Mouse (Mus musculus) heart, adult 18-20 months (tissue): Measurements from ENCODE around the gene Lancl1. TPM values are rescaled to one million over a fixed set of nuclear protein-coding genes. Genes with fewer than 3 reads are reported as not detected.

Source experiments
- DNase-seq, 2 experiments: peaks; one replicate each; pipeline ENCODE4 v3.0.0; 2021 to 2022; ENCODE audit warnings: mixed read lengths in 1 of 2
- long read RNA-seq, 2 experiments: library from polyadenylated mRNA; stranded (forward); transcript quantifications; one replicate each; pipeline ENCODE4 v2.0.0; 2021
- total RNA-seq, 2 experiments: library from RNA; stranded (reverse); gene quantifications; 2 replicates each; pipeline ENCODE4 v1.2.3; 2021

Gene Lancl1
- total RNA-seq, result 10 to 100 TPM; 34.3 to 37.1 TPM
- long read RNA-seq, experiment 1, full-length matches to known transcripts, result 14 of 24 reads
- long read RNA-seq, experiment 1, partial matches to known transcripts, result 7 of 24 reads
- long read RNA-seq, experiment 1, other reads (novel, unspliced or antisense), result 3 of 24 reads
- long read RNA-seq, experiment 2, full-length matches to known transcripts, result 7 of 10 reads
- long read RNA-seq, experiment 2, partial matches to known transcripts, result 2 of 10 reads
- long read RNA-seq, experiment 2, other reads (novel, unspliced or antisense), result 1 of 10 reads

DNA sequence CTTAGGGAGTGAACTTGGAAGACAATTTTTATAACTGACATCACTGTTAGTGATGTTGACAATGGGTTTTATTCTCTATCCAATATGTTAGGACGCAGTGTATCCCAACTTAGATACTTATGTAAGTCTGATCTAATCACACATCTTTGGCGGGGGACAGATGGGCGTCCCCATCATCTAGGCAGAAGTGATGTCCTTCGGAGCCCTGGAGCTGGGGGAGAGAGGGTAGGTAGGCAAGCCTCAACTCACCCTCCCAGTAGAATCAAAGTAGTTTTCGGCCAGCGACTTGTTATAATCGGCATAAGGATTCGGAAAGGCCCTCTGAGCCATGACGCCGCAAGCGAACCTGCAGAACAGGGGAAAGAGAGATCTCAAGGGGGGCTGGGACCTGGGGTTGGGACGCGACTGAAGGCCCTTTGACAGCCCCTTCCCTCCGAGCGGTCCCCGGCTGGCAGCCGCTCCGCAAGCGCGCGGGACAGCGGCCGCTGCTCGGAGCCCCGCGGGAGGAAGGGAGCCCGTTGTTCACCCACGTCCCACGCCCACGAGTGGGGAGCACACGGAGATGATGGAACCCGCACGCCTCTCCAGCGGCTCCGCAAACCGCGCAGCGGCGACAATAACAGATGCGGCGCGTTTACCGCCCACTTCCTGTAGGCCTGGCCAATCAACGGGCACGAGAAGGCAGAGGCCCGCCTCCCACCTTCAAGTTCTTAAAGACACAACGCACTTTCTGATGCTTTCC, at the start of gene Lancl1:
Lancl1 (minus strand) TSS at position 627 of the 742 bp plus-strand sequence.
- peak; percentile 92 to 94 for DNase-seq

DNA sequence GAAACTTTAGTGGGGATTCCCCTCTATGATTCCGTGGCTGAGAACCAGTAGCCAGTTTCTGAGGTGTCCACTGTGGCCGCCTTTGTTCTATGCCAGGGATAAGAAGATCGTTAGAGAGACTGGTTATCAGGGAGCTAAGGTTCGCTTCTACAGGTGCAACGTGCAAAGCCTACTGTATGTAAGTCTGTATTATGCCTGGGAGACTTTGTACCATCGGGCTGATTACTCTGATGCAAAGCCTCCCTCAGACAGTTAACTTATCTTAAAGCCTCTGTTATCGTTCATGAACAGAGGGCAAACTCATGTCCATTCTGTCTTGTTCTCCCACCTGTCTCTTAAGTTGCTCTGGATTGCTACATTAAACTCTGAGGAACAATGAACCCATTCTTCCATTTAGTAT, 40.5 kb upstream of the Lancl1 start:
- DNase-seq, result no peak

DNA sequence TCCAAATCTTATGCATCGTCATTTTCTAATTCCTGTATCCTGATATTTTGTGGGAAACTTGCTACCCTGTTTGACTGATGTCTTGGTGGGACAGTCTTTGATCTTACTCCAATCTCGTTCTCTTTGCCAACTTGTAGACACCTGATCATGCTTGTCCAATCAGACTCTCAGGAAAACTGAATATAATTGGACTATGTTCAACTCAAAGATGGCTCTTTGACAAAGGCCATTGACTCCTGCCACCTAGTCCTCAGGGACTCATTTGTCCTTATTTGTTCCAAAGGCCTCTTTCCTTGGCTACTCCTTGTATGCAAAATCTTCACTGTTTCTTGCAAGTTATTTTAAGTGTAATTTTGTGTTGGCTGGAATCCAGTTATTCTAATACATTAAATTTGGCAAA, 40.0 kb upstream of the Lancl1 start:
- DNase-seq, result no peak

DNA sequence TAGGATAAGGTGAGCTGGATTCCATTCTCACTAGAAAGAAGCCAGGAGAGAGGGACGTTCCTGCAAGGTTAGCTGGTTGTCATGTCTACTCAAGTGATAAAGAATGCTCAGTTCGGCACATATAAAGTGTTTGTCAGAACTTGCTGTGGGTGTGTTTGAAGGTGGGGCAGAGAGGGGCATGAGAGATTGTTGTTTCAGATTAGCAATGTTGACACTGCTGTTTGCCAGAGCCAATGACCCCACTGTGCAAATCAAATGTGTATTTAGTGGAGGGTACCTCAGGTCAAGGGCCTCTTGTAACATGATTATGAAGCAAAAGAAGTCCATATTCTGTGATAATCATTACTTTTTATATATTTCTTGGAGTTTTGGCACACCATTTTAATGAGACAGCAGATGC, 39.1 kb upstream of the Lancl1 start:
- no peak for DNase-seq

DNA sequence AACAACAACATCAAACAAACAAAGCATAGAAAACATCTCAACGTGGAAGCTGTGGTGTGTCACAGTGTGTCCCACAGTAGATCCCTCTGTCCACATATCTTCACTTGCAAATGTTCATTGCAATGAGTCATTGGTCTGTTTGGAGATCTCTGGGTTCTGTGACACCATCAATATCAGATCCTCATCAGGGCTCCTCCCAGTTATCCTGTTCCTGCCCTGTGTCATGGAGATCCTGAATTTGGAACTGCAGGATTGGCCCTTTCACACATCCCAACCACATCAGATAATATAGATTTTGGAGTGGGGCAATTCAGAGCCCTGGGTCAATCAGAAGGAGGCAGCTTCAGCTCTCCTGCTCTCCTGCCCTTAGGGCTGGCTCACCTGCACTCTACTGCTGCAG, 28.9 kb upstream of the Lancl1 start:
- no peak for DNase-seq

DNA sequence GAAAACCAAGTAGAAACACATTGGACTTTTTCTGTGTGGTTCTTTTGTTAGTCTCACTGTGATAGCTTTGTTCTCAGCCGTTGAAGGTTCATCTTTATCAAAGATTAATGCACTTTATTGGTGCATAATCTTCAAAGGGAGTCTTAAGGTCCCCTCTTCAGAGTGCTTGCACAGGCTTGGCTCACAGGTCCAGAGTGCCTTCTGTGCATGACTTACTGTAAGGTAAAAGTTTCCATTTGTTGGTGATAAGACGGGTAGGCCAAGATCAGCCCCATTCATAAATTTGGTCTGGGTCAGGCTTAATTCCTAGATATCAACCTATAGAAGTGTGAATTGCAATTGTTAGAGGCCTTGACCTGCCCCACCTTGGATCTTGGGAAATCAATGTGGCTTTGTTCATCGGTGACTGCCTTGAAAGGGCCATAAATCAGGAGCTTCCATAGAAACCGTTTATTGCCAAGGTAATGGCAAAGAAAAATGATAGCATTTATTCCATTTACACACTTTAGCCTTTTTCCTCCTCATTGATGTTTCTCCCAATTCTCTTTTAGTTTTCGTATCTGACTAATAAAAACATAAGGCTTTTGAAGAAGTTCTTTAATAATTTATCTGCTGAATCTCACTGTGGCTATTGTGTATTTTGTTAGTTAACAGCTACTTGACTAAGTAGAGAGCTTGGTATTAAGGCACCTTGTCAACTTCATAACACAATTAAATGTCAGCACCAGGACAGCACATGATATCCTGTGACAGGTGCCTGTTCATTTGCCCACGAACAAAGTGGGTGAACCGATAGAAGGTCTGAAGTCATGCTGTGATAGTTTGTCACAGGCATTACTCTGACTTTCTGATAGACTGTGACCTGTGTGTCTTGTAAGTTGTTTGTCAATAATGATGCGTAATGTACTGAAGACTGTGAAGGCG, 26.9 kb upstream of the Lancl1 start:
- DNase-seq, result no peak

DNA sequence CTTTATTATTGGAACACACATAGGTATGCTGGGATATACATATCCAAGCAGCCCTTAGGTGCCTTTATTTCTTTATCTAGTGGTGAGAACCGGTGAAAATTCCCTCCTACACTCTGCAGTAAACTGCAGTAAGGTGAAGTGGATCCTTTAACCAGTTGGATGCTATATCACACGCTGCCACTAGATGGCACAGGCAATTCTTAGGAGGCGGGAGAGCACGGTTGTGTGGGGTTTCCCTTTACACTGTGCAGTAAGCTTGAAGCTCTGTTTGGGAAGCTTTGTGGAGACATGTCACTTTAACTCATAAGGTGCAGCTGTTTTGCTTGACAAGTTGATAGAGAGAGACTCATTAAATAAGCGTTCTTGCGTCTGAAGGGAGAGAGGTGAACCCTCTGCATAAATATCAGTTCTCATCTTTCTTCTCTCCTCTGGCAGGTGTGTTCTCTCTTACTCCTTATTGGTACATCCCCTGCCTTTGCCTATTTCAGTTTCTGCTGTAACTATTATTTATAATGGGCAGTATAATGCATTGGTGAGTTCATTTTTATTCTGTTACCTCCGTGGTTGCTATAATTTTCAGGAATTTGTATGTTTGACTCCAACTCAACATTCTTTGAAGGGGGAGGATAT, 22.9 kb upstream of the Lancl1 start:
- peak; percentile 40 to 79 for DNase-seq

DNA sequence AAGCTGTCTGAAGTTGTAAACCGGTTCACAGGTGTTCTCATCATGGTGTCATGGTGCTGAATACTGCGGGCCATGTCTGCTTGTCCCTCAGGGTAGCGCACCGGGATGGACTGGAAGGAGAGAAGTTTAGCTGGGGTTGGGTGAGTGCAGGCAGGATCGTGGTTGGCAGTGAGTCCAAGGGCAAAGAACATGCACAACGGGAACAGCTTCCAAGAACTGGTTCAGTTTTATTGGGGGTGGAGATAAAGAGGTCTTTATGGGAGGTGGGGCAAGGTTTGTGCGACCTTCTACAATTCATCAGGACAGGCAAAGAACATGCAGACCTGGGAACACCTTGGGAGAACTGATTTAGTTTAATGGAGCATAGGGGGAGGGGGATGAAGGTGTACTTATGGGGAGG, 17.1 kb upstream of the Lancl1 start:
- DNase-seq, result peak in 1 of 2 experiments; percentile 4

DNA sequence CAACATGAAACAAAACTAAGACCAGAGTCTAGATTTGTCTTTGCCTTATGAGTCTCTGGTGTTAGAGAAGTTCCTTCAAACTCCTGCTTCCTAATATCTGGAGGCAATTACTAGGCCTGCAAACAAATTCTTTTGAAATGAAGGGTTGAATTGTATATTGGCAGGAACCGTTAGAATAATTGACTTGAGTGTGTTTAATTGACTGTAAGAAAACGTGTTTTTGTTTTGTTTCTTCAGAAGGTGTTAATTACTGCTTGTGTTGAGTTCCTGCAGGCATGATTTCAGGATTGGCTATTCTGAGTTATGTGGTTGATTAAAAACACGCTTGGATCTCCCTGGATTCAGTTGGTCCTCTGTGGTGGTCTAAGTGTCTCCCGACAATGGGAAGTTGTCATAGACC, 14.0 kb upstream of the Lancl1 start:
- no peak for DNase-seq

DNA sequence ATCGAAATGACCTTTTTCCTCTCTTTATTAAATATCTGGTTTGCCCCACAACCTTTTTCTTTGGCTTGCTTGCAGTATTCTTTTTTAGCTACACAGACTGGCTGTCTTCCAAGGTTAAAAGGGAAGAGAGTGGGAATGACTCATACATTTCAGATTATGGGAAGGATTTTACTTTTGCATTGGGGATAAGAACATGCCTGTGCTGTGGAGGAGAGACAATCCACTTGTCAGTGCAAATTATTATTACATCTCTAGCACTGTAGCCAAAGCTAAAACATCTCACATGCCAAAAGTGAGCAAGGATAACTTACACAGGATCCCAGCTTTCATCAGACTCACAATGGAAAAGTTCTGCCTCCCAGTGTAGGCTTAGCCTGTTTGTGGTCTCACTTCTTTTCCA, 10.9 kb upstream of the Lancl1 start:
- DNase-seq, result peak; percentile 30 to 40

DNA sequence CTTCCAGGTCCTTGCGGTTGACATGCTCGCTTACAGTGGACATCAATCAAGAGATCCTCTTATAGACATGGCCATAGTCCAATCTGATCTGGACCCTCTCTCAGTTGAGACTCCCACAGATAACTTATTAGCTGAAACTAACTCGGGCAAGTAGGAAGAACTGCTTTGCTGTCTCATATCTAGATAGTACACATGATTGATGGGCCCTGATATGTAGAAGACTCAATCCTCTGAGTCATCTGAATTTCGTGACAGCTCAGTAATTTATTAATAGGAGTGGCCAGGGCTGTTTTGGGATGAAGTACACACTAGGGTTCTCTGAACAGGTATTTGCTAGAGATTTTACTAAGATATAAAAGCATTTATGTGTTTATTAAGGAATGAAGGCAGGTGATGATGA, 10.0 kb upstream of the Lancl1 start:
- no peak for DNase-seq

DNA sequence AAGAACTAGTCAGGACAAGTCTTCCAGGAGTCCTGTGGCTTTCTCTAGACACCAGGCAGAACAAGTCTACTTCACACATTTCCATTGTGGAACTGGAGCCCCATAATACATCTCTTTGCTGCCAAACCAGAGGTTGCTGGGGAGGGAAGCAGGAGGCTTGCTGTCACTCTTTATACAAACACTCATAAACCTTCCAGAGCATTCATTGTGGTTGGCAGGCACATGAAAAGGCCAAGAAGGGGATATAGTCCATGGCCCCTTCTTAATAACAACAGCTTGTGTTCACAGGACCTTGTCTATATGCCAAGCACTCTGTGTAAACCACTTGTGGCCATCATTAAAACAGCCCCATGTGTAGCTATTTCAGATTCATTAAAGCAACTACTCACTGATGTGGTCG, 6.4 kb upstream of the Lancl1 start:
- DNase-seq, result no peak

DNA sequence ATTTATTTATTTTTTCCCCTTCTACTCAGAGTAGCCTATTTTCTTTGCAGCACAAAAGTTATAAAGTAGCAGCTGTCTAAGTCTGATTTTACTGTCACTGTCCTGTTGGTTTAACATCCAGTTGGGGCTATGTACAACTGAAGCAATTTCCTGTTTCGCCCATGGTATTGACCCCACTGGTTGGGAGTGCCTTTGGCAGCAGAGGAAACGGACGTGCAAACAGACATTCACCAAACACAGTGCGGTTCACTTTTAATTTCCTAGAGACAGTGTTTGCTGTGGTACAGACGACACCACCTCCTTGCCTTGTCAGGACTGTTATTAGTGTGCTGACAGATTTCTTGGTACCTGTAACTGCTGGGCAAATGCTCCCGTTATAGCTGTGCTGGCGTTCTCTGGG, 3.9 kb upstream of the Lancl1 start:
- no peak for DNase-seq

DNA sequence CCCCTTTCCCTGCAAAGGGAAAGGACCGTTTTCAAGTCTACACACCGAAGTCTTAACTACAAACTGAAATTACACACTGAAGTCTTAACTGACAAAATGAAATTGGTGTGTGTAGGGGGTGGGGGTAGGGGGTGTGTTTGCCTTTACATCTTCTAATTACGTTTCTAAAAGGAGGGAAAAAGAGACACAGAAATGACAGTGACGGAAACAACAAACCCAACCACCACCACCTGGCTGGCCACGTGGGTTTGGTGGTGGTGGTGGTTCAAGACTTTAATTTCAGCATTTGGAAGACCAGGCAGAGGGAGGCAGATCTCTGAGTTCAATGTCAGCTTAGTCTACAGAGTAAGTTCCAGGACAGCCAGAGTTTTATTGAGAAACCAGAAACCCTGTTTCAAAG, 411 bp upstream of the Lancl1 start:
- DNase-seq, result no peak

DNA sequence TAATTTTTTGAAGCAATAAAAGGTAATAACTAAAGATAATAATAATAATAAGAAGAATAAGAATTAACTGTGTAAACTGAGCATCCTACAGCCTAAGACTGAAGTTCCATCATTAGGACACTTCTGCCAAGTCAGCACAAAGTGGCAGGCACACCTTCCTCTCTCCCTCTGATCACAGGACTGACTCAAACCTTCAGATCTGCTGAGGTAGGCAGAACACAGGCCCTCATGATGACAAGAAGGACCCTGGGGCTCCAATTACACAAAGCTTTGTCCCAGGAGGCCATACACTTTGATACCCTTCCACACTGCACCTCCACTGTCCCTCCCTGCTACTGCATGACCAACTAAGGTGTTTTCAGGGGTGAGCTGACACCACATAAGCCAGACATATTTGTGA, 1.5 kb downstream of the Lancl1 start:
- DNase-seq, result no peak

DNA sequence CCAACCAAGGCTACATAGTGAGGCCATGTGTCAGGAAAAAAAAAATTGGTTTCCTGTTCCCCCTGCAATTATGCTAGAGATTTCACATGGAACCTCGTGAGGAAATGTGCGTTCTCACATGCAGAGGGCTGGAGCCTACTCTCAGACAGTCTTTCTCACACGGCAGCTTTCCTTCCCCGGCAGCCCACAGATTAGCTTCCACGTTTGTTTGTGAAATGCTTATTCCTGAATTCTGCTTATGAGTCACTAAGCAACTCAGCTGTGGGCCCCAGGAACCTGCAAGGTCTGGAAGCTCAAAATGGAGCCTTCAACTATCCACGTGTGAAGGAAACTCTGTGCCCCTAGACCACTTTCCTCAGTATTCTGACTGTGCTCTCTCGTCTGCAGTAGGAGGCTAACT, 5.4 kb downstream of the Lancl1 start:
- DNase-seq, result no peak

DNA sequence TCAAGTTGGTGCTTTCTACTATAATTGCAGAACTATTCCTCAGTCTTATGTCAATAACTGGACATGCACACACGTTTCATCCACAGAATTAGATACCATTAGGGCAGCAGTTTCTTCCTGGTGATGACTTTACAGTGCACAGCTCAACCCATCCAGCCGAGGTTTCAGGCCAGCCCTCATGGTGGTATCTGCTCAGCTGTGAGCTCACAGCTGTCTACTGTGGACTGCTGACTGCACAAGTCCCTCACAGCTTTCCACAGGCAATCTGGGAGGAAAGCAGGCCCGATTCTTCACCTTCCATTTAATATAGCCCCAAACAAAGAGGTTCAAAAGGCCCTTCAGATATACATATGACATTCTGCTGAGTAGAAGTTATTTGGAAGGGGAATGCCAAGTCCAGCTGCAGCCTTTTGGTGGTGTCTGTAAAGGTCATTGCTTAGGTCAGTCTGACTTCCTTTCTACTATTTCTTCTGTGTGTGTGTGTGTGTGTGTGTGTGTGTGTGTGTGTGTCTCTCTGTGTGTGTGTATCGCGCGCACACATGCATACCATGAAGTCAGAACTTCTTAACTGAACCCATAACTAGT, 11.7 kb downstream of the Lancl1 start:
- no peak for DNase-seq

DNA sequence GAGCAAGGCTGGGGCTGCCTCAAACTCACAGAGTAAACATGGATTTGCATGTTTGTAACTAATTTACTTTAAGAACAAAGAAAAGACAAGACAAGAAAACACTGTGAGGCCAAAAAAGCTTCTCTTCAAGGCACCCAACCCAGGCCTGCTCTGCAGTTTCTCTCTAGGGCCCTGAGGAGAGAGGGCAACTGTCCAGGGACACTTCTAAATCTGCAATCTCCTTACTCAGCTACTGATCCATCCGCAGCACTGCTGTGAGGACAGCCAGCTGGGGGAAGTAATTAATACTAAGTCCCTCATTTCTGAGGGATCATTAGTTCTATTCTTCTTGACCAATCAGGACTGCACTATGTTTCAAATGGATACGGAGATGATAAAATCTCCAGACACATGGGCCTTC, 12.5 kb downstream of the Lancl1 start:
- peak in 1 of 2 experiments; percentile 31 for DNase-seq

DNA sequence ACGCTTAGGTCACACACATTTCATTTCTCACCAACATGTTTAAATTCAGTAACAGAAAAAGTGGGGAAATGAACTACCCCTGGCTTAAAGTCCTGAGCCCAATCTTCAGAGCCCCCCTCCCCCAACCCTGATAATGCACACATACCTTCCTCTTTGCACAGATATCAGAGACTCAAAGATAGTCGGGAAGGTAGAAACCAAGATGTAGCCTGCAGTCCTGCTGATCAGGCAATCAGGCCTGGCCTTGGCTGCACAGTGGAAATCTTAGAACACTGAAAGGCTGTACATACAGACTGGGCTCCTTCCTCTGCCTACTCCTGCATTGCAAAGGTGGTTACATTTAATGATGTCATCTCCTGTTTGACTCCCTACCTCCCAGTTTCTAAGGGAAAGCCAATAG, 15.9 kb downstream of the Lancl1 start:
- no peak for DNase-seq

DNA sequence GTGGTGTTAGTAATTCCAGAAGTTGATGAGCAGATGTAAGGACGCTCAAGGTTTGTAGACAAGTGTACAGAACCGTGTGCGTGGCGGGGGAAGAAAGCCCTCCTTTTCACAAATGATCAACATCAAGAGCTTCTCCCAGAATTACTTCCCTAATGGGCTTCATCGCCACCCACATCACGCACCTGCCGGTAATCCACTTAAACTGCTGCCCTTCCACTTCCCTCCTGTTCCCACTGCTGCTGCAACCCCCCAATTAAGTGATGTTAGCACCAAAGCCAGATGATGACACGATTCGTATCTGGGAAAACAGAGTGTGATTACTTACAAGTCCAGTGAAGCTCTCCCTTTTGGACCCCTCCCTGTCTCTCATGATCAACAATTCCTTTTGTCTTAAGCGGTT, 16.6 kb downstream of the Lancl1 start:
- DNase-seq, result no peak

DNA sequence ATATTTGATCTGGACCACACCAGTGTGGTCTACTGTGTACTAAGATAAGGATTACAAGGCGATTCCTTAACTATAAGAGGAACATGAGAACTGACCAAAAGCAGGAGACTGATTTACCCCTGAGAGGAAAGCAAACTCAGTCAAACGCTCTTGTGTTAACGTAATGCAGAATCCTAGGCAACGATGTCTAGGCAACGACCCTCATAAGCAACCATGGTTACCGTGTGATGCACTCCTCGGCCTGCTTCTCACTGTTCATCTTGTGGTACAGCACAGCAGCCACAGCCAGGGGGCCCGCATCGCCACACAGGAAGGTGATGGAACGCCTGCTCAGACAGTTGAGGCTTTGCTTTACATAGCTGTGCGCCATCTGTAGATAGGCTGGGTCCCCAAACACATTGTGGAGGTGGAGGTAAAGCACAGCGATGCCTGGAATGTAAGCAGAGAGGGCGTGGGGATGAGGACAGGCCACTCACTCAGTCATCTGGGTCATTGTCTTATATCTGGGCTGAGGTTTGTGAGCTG, 18.0 kb downstream of the Lancl1 start:
- DNase-seq, result no peak
